Mouse (Mus musculus) telencephalon, adult 2 months (tissue): ENCODE measurements around the gene Hspa1l.

Experiments
- DNase-seq: peaks from one replicate; pipeline ENCODE4 v3.0.0-alpha.2; 2011; ENCODE audit warnings: low read depth, low spot score

Hspa1l gene

DNA sequence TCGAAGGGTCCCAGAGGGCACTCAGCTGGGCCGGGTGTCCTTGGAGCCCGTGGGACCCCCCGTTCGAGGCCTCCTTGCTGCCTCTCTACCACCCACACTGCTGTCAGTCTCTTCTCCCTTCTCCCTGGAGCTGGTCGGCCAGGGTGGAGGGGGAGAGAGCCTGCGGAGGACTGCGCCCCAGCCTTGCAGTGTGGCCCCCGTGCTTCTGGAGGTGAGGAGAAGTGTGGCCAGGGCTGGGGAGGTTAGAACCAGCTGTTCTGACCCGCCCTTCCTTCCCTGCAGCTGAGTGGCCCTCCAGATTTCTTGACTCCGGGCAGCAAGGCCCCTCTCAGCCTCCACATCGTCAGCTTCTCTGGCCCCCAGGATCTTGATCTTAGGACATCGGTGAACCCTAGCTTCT, 51.8 kb downstream of the Hspa1l start:
- no peak for DNase-seq

DNA sequence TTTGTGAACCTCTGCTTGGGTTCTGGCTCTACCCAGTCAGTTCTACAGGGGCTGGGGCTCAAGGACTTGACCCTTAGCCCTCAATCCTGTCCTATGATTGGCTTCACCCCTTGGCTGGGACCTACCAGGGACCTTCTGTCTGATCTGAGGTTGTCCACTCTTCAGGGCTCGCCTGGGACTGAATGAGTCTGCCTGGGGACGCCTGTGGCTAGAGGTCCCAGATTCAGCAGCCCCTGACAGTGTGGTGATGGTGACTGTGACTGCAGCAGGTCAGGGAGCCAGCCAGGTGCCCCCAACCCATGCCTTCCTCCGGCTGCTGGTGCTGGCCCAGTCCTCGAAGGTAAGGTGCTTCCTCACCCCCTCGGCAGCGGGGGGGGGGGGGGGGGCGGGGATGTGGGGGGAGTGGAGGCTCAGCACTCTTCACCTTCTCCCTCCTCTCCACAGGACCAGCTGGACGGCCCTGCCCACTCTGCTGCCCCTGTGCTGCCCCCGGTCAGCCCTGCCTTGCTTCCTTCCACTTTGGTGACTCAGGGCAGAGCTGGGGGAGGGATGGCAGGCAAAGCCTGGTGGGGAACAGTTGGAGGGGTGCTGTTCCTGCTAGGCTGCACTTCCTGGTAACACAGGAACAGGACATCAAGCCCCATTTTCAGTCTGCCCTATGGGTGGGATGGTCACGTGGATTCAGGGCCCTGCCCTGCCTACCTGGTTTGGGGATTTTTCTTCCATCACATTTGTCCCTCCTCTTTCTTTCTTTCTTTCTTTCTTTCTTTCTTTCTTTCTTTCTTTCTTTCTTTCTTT, 52.4 kb downstream of the Hspa1l start:
- DNase-seq = no peak

DNA sequence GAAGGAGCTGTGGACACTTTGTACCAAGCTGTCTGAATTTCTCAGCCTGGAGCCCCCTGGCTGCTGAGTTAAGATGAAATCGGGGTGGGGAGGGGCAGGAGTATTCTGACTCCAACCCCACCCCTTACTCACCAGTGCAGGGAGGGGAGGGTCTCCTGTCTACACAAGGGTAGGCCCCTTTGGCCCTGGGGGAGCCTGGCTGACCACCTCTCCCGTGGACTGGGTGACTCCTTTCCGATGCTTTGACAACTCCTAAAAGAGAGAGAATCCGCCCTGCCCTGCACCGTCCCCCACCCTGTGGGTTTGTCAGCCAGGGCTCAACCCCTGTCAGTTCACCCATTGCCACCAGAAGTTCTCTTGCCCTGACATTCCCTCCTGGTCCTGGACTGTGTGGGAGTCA, 53.7 kb downstream of the Hspa1l start:
- DNase-seq = no peak

DNA sequence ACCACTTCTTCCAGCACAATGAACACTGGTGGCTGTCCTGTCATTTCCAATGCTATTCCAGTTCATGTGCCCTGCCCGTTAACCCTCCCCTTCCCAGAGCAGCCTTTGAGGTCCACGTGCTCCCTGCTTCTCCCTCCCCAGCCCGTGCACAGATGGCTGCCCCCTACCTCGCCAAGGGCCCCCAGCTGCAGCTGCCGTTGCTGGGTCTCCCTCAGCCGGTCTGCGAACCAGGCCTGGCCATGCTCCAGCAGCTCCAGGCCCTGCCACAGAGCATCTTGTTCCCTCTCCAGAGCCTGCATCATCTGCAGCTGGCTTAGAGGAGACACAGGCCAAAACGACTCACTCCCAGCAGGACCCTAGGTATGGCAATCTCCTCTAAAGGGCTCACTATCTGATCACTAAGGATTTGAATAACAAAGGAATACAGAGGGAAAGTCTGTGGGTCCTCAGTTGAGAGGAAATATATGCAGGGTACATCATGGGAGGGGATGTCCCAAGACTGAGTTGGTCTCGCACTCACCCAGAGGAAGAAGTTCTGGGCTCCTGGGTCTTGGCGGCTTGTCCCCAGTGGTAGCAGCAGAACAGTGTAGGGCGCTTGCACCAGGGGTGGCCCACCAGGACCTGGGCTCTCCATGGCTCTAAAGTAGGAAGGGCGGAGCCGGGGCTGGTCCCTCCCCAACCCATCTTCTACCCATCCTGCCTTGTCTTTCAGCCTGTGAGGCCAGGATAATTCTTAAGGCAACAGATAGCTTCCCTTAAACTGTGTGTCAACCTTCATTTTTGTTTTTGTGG, 55.0 kb downstream of the Hspa1l start, which contains the start of gene Sapcd1:
TSS of gene Sapcd1 (minus strand) at position 740 of the 792 bp plus-strand sequence.
- DNase-seq = no peak

DNA sequence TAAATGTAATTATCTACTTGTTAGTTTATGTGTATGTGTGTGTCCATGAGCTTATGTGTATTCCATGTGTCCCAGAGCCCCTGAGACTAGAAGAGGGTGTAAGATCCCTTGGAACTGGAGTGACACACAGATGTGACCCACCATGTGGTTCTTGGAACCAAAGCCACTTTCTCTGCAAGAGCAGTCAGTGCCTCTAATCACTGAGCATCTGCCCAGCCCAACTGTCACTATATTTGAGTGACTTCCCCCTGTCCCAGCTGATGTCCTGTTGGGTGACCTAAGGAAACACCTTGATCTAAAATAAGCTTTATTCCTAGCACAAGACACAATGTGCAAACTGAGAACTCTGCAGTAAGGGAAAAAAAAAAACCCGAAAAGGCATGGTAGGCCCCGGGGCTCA, 55.8 kb downstream of the Hspa1l start:
- no peak for DNase-seq
